Comparison of ENCODE assay signal across 21 mouse cellular contexts in the genomic region with DNA sequence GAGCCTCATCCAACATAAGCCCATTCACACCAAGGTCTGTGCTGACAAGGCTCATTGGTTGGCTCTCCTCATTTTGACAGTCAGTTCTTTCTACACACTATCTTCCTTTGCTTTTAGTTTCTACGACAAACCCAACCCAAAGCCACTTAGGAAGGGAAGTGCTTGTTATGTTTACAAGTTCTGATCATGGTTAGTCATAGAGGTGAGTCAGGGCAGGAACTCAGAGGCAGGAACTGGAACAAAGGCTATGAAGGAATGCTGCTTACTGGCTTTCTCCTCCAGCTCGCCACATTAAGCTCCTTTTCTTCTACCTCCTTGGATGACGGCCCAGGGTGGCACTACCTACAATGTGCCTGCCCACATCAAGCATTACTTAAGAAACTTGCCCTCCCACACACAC.
"Had no signal": no experiment of that assay in that cellular context is flagged by ENCODE, and none has a peak within 500 bp of the region (broad histone marks: within the 10 kb centered on the region; RNA-seq: fewer than 3 reads in every experiment).

No protein-coding gene starts in this region.

- DNase-seq: kidney, adult 2 months; kidney, postnatal 10 days; kidney, postnatal 36 days; liver; lung, adult 18-20 months; lung, postnatal 10 days; lung, postnatal 36 days; right cerebral cortex, postnatal 25 days; thymus, adult 18-20 months; thymus, postnatal 36 days had no signal

- H3K27ac ChIP-seq: kidney, embryonic 15.5 days; limb, embryonic 10.5 days; limb, embryonic 13.5 days; liver, embryonic 12.5 days; liver, embryonic 15.5 days; lung, embryonic 15.5 days; midbrain, embryonic 10.5 days; midbrain, embryonic 13.5 days; stomach, postnatal 0 days had no signal

- H3K36me3 ChIP-seq: kidney, embryonic 15.5 days; limb, embryonic 10.5 days; limb, embryonic 13.5 days; liver, embryonic 12.5 days; liver, embryonic 15.5 days; lung, embryonic 15.5 days; midbrain, embryonic 10.5 days; midbrain, embryonic 13.5 days had no signal

- H3K4me1 ChIP-seq: kidney, embryonic 15.5 days; limb, embryonic 10.5 days; limb, embryonic 13.5 days; liver, embryonic 12.5 days; liver, embryonic 15.5 days; lung, embryonic 15.5 days; megakaryocyte, embryonic 14.5 days; midbrain, embryonic 10.5 days; midbrain, embryonic 13.5 days had no signal

- H3K4me3 ChIP-seq: kidney, embryonic 15.5 days; limb, embryonic 10.5 days; limb, embryonic 13.5 days; liver, embryonic 12.5 days; liver, embryonic 15.5 days; lung, embryonic 15.5 days; megakaryocyte, embryonic 14.5 days; midbrain, embryonic 10.5 days; midbrain, embryonic 13.5 days had no signal

- H3K9ac ChIP-seq: kidney, embryonic 15.5 days; limb, embryonic 13.5 days; liver, embryonic 12.5 days; liver, embryonic 15.5 days; lung, embryonic 15.5 days; midbrain, embryonic 13.5 days had no signal

- ATAC-seq: liver, embryonic 12.5 days; midbrain, embryonic 13.5 days; midbrain, embryonic 16.5 days had no signal

- H3K27me3 ChIP-seq: kidney, embryonic 15.5 days; limb, embryonic 13.5 days; liver, embryonic 12.5 days; liver, embryonic 15.5 days; lung, embryonic 15.5 days; megakaryocyte, embryonic 14.5 days; midbrain, embryonic 13.5 days had no signal

- H3K4me2 ChIP-seq: kidney, embryonic 15.5 days; limb, embryonic 13.5 days; liver, embryonic 12.5 days; liver, embryonic 15.5 days; lung, embryonic 15.5 days; midbrain, embryonic 13.5 days had no signal

- H3K9me3 ChIP-seq: kidney, embryonic 15.5 days; limb, embryonic 10.5 days; limb, embryonic 13.5 days; liver, embryonic 12.5 days; liver, embryonic 15.5 days; lung, embryonic 15.5 days; megakaryocyte, embryonic 14.5 days; midbrain, embryonic 10.5 days; midbrain, embryonic 13.5 days had no signal
